Mouse (Mus musculus): ENCODE measurements around the gene Gys2. TPM values are rescaled to one million over a fixed set of nuclear protein-coding genes. Genes with fewer than 3 reads are reported as not detected.

Gys2 gene
- total RNA-seq, 2 experiments from 2014 or later: not detected

DNA sequence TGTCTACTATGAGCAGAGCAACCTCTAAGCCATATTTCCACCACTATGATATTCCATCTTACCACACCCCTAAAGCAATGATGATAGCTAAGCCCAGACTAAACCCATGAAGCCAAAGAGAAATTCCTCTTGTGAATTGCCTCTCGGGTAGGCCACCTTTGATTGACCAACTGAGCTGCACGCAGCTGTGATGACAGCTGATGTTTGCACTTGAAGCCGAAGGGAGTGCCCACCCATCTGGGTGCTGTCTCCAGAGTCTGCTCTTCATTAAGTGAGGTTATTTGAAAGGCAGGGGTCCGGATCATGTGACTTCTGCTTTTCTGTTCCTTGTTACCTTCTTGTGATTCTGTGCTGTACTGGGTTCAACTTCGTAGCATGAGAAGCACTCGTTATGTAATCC lies 10.7 kb downstream of the Gys2 start:
- intact Hi-C loops (cut with DNase I): loop anchor here (10.0 kb wide), 1 partner anchor 97 kb away; no protein-coding TSS in a partner anchor
- no peak for DNase-seq (ENCODE audit: low spot score in 2 of 2)

DNA sequence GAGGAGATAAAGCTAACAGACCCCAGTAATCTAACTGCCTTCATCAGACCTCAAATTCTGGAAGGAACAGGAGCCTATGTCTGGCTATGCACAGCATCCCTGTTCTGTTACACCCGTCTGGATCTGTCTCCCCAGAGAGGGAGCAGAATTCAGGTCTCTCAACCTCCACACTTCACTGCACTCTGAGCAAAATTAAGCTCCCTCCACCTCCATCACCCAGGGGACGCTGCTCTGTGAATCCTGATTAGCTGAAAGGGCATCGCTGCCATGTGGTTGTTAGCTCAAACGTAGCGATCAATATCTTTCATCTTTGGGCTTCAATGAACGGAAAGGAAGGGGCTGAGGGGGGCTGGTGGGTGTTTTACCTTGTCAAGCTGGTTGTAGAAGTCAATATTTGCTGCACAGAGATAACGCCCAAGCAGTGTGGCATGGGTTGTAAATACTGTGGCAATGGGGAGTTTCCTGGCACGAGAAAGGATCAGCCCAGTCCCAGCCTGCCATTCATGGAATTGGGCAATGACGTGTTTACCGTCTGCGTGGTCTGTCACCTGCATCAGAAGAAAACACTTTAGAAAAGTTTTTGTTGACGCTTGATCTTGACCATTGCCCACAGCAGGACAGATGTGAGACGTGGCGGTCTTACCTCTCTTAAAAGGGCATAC lies 13.8 kb downstream of the Gys2 start:
- intact Hi-C loops (cut with DNase I): no loop called here
- DNase-seq (ENCODE audit: low spot score in 2 of 2): no peak

DNA sequence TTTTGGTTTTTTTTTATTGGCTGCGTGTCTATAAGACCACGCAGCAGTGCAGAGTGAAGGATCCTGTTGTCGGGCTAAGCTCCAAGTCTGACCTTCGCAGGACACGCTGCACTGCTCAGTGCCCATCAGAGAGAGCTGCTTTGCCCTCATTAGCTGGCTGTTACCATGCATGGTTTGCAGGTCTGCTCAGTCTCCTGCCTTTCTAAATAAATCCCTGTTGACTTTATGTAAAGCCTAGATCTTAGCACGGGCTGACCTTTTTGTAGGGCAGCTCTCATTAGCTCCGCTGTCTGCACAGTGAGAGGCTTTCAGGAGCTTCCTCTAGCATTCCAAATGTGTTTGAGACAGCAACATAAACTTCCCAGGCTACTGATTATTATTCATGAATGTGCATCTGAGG lies 14.9 kb downstream of the Gys2 start:
- intact Hi-C loops (cut with DNase I): no loop called here
- DNase-seq (ENCODE audit: low spot score in 2 of 2): no peak

DNA sequence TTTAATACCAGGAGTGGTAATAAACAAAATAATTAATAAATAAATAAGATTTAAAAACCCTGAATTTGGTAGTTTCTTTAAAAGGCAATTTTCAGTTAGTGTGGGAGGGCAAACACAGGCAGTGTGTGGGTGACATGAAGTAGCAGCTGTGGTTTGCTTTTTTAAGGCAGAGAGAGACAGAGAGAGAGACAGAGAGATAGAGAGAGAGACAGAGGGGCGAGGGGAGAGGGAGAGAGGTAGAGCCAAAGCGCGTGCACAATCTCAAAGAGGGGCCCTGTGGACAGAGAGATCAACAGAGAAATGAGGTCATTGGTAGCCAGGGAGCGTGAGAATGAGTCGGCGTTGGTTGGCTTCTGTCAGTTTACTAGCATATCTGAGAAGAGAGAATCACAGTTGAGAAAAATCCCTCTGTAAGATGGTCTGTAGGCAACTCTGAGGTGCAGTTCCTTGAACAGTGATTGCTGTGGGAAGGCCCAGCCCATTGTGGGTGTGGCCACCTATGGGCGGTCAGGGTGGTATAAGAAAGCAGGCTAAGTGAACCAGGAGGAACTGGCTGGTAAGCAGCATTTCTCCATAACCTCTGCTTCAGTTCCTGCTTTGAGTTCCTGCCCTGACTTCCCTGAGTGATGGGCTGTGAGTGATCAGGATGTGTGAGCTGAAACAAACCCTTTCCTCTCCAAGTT lies 17.5 kb downstream of the Gys2 start:
- DNase-seq (ENCODE audit: low spot score in 2 of 2): peak in 1 of 2 experiments; percentile 8
- intact Hi-C loops (cut with DNase I): no loop called here

DNA sequence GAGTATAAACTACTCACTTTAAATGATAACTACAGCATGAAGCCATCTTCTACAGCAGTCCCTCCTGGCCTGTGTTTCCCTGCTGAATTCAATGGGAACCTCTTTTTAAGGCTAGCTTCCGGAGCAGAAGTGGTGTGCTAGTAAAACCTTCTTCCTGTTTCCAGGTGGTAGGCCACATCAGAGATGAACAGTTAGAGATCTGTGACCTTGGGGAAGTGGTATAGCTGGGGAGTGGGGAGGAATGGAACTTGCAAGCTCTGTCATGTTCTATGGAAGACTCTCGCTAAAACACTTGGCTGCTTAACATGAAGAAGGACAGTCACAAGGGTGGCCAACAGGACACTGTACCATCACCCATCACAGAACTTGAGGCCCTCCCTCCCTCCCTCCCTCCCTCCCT lies 19.6 kb downstream of the Gys2 start:
- intact Hi-C loops (cut with DNase I): no loop called here
- DNase-seq (ENCODE audit: low spot score in 2 of 2): no peak

DNA sequence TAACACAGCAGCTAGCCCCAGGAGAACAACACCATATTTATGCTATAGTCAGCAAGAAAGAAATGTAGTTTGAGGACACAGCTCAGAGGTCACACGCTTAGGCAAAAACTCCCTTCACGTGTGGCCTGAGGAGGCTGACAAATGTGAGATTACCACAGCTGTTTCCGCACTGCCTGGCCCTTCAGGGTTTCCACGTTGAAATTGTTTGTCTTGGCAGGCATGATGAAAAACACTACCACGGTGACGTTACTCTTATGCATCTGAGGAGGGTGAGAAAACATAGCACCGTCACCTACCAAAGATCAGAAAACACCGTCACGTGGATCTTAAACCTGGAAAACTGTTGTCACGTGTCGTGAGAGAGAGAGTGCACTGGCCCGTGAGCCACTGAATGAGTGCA lies 21.5 kb downstream of the Gys2 start:
- no peak for DNase-seq (ENCODE audit: low spot score in 2 of 2)
- intact Hi-C loops (cut with DNase I): no loop called here

DNA sequence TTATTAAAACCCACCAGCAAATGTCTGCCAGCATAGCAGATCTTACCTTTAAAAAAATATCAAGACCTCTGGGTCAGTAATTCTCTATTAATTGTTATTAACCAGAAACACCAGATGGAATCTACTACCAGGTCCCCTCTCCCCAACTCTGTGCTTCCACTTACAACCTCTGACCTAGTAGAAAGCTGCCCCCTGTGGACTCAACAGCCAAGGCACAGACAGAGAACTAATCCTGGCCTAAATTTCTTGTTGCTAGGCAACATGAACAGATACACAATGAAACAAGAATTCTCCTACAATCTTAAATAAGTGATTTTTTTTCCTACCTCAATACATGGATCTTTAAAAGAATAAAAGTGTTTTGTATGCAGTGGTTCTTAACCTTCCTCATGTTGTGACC lies 43.8 kb downstream of the Gys2 start:
- intact Hi-C loops (cut with DNase I): no loop called here
- DNase-seq (ENCODE audit: low spot score in 2 of 2): no peak

DNA sequence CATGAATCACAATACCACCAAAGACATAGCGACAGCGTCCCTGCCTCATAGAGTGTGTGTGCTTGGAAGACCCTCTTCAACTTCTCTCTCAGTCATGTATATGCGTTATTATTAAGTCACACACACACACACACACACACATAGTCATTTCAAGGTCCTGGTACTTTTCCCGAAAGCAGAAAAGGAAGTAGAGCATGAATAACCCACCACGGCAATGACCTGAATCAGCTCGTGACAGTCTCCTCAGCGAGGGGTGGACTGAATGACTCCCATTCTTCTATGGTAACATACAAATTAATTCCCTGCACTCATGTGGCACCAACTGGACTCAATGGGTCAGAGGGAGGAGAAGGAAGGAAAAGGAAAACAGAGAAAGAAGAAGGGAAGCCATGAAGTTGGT lies 47.9 kb downstream of the Gys2 start:
- DNase-seq (ENCODE audit: low spot score in 2 of 2): no peak
- intact Hi-C loops (cut with DNase I): no loop called here

DNA sequence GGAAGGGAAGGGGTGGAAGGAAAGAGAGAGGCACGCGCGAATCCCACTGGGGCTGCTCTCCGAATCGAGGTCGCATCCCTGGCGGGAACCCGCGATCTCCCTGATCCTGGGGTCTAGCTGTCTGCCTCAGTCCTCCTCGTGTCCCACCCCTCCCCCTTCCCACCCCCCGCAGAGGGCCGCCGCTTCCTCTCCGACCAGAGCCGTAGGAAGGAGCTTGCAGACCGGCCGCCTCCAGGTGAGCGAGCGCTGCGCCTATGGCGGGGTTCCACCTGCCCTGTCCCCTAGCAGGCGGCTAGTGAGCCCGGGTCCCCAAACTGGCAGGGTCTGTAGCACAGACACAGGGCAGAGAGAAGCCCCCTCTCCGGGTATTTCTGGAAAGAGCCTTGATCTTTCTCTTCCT lies 58.3 kb downstream of the Gys2 start:
- no peak for DNase-seq (ENCODE audit: low spot score in 2 of 2)
- intact Hi-C loops (cut with DNase I): no loop called here

DNA sequence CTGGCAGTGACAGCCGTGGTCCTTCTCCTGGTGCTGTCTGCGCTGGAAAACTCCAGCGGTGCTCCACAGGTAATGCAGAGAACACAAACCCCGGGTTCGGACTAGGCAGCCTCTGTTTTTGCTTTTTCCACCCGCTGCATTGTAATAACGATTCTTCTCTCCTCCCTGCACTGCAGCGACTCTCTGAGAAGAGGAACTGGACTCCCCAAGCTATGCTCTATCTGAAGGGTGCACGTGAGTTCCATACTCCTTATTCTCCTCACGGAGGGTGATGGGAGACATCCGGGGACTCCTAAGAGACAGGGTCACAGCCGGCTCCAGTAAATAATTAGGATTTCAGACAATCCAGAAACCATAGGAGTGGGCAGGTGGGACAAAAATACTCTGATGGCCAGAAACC lies 59.1 kb downstream of the Gys2 start:
- DNase-seq (ENCODE audit: low spot score in 2 of 2): no peak
- intact Hi-C loops (cut with DNase I): no loop called here

DNA sequence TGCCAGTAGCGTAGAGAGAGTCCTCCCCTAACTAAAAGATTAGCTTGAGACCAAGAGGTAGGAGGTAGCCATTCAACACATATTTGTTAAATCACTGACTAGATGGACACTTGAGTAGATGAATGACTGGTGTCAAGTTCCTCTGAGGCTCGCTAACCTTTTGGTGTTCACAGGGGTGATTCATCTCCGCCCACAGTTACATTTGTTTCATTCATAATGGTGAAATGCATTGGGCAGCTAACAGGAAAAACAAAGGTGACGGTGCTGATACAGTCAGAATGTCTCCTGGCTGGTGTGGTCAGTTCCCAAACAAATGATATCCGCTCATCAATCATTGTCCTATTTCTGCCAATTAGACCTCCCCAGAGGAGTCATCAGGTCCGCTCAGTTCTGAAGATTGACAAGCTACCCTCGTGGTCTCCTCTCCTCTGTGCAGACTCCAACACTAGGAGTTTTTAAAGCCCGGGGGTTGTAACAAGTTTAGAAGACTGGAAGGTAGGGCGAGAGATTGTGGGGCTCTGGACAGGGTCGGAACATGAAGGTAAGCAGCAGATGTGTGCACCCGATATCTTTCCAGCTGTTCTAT lies 59.9 kb downstream of the Gys2 start, which contains the start of gene Spx:
TSS of gene Spx (plus strand) at position 536 of the 586 bp plus-strand sequence.
- intact Hi-C loops (cut with DNase I): no loop called here

DNA sequence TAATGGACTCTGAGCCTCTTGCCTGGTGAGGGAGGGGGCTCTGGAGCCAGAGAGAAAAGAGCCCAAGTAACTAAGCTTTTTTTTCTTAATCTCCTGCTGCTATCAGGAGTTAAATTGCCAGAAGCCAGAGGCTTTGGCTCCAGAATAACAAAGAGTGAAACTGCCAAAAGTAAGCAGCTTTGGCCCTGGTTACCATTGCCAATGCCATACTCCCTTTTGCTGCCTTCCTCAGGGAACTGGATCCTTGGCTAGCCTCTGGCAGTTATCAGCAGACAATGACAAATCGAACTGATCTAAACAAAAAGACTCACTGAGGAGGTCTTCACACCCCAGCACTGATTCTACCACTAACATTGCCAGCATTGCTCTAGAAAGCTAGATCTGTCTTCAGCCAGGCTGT lies 61.8 kb downstream of the Gys2 start:
- DNase-seq (ENCODE audit: low spot score in 2 of 2): no peak
- intact Hi-C loops (cut with DNase I): no loop called here

More for the DNA sequence above, 59.9 kb downstream of the Gys2 start, which contains the start of gene Spx:
- DNase-seq (ENCODE audit: low spot score in 2 of 2): no peak

DNA sequence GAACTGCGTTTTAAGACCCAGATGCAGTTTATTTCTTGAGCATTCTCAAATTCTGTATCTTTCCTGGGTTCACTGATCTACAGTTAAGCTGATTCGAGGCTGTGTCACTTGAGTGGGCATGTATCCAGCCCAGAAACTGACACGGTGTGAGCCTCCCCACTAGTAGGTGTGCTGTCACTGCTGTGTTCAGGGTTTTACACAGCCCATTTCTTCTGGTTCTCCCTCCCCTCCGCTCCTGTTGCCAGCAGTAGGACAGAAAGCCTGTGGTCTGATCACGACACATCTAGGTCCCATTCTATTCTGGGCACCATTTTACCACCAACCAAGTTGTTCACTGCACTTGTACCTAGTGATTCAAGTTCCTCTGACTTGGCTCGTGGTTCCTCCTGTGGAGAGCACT lies 77.2 kb downstream of the Gys2 start:
- intact Hi-C loops (cut with DNase I): no loop called here
- no peak for DNase-seq (ENCODE audit: low spot score in 2 of 2)

DNA sequence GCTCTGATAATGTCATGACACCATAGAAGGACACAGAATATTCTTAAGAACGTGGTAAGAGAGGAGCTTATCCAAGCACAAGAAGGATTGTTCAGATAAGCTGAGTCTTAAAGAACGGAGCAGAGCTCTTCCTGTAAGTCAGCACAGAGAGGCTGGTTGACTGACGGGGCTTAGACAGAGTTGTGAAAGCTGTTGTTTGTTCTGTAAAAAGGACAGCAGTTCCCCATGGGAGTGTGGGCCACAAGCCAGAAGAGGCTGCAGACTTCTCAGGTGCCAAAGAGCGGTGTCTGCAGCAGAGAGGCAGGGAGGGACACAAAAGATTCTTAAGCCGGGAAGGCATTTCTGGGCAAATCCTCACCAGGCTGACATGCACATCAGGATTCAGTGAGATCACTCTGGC lies 78.2 kb downstream of the Gys2 start:
- intact Hi-C loops (cut with DNase I): no loop called here
- peak in 1 of 2 experiments; percentile 11 for DNase-seq (ENCODE audit: low spot score in 2 of 2)

DNA sequence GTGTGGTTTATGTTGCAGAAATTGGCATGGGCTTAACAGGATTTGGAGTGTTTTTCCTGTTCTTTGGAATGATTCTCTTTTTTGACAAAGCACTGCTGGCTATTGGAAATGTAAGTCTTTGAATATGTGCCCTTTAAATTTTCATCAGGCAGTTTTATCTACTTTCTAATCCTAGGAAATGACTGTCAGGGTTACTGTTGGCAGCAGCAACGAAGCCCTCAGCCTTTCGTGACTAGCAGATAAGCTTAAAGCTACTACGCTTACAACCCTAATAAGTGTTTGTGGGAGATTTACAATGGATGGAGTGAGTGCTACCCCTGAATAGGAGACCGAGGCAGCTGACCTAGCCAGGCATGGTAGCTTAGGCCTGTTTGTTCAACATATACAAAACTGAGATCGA lies 80.6 kb downstream of the Gys2 start:
- no peak for DNase-seq (ENCODE audit: low spot score in 2 of 2)
- intact Hi-C loops (cut with DNase I): no loop called here

DNA sequence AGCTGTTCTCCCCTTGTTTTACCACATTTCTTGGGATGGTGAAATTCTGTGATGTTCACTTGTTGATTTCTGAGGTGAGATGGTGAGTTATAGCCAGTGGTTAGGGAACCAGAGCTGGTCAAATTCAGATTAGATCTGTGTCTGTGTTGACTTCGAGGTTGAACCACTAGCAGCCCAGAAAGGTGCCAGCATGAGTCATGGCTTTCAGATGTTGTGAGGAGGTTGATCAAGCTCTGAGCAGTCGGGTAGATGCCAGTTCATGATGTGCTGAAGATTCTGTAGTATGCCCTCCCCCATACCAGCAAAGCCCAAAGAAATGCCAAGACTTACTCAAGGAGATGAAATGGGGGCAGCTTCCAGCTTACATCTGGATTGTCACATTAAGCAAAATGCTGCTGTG lies 83.8 kb downstream of the Gys2 start:
- intact Hi-C loops (cut with DNase I): loop anchor here (5.0 to 10.0 kb wide), 2 partner anchors 42 to 356 kb away; partner anchors contain the start of gene Pyroxd1
- DNase-seq (ENCODE audit: low spot score in 2 of 2): no peak

DNA sequence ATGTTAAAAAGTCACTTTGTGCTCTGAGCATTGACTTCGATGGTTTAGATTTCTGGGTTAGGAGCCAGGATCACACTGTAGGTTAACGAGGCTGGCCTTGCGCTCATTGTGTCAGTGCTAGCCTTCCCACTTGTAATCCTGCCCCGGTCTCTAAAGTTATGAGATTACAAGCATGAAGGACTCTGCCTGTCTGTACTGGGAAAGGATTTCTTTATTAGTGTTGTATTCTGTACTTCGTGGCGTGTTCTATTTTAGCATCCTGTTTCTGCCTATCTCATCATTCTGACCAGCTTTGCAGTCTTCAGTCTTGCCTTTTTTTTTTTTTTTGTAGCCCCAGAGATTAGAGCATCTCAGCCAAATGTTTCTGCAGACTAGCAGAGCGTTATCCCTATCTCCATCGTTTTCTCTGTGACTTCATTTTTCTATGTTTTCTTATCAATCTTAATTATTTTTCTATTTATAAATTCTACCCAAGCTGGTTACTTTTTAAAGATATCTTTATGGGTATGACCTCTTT lies 85.1 kb downstream of the Gys2 start:
- intact Hi-C loops (cut with DNase I): loop anchor here (2.0 to 10.0 kb wide), 3 partner anchors 41 to 357 kb away; partner anchors contain the start of genes Ldhb and Pyroxd1
- DNase-seq (ENCODE audit: low spot score in 2 of 2): no peak

DNA sequence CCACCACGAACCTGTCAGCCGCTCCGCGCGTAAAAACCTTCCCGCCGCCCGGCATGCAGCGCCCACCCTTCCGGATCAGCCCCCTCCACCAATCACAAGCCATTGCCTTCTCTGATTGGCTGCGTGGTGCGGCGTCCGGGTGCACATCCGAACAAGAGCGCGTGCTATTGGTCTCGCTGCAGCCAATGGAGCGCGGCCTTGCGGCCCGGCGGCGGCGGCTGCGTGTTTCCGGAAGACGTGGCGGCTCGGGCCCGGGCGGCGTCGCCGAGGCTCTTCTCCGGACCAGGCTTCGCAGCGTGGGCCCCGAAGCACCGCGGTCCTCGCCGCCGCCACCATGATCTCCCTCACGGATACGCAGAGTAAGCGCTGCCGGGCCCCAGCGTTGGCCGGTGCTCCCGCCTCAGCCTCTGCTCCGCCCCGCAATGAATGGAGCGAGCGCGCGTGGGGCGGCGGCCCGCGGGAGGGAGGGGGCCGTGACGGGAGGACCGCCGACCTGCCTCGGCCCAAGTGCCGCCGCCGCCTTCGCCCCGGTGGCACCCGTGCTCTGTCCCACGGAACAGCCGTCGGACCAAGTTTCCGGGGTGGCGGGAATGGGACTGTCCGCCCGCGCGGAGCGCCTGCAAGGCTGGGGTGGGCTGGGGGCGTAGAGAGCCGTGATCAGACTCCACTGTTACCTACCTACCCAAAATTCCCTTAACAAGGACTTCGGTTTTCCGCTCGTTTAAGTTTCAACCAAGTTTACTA lies 85.7 kb downstream of the Gys2 start, which contains the start of the genes Recql and Golt1b:
TSS of gene Recql (minus strand) at position 77 of the 744 bp plus-strand sequence.
TSS of gene Golt1b (plus strand) at position 211 of the 744 bp plus-strand sequence.
- DNase-seq (ENCODE audit: low spot score in 2 of 2): peak; percentile 99
- intact Hi-C loops (cut with DNase I): loop anchor here (2.0 to 10.0 kb wide), 3 partner anchors 40 to 358 kb away; partner anchors contain the start of genes Ldhb and Pyroxd1

DNA sequence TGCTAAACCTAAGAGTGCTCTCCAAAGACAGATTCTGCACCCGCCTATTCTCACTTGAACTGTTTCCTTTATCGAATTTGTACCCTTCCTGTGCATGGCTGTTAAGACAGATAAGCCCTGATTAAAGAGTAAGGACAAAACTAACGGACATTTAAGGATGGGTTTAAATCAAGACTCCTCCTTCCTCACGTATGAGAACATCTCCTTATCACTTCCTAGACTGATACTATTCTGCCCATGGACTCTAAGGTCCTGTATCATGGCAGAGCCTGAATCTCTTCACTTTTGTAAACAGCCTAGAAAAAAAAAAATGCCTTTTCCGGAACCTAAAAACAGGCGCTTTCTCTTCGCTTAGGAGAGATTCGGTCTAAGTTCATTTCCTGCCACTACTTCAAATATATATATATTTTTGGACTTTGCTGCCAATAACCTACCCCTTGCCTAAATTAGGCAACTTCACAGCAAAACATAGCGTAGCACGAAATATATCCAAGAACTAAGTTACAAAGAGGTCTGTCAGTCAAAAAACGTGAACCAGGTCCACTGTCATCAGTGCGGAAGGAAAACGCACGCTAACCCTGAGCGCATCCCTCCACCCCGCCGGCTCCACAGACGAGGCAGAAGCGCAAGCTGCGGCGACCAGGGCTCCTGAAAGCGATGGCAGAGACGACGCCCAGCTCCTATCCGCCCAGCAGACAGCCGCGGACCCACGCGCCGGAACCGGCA lies 86.5 kb downstream of the Gys2 start:
- intact Hi-C loops (cut with DNase I): loop anchor here (2.0 to 10.0 kb wide), 3 partner anchors 39 to 358 kb away; partner anchors contain the start of genes Ldhb and Pyroxd1
- no peak for DNase-seq (ENCODE audit: low spot score in 2 of 2)
